Mouse (Mus musculus) midbrain, embryonic 13.5 days (tissue): ENCODE measurements at regions not wholly inside any gene's neighbourhood (a gene's known extent, or its start where the extent isn't known, plus 50 kb on each side); places are given as distances from the start of the nearest gene placed in this dataset.

Experiments
- ATAC-seq: fragments of 200-750 bp; cut with Nextera tagmentation; 2 replicates; pipeline ENCODE4 v1.8.0; 2017; ENCODE audit warnings: mild to moderate bottlenecking, moderate TSS enrichment, moderate library complexity
- H3K27ac ChIP-seq: fragments of 300-500 bp; sonication (generic); 2 replicates; pipeline ENCODE4 v1.5.1; 2015; ENCODE audit warnings: inconsistent platforms, mild to moderate bottlenecking, moderate library complexity
- H3K27me3 ChIP-seq: fragments of 300-500 bp; sonication (generic); 2 replicates; pipeline ENCODE4 v1.6.1; 2015; ENCODE audit warnings: mild to moderate bottlenecking, inconsistent platforms
- H3K36me3 ChIP-seq: fragments of 300-500 bp; sonication (generic); 2 replicates; pipeline ENCODE4 v1.6.1; 2015; ENCODE audit warnings: mild to moderate bottlenecking, inconsistent platforms
- H3K4me1 ChIP-seq: fragments of 300-500 bp; sonication (generic); replicated peaks from 2 replicates; pipeline ENCODE4 v1.6.1; 2015; ENCODE audit warnings: inconsistent platforms
- H3K4me2 ChIP-seq: fragments of 300-500 bp; sonication (generic); replicated peaks from 2 replicates; pipeline ENCODE4 v1.6.1; 2015; ENCODE audit warnings: moderate library complexity, mild to moderate bottlenecking, inconsistent platforms
- H3K4me3 ChIP-seq: fragments of 300-500 bp; sonication (generic); replicated peaks from 2 replicates; pipeline ENCODE4 v1.5.1; 2015; ENCODE audit warnings: mild to moderate bottlenecking, inconsistent platforms
- H3K9ac ChIP-seq: fragments of 300-500 bp; sonication (generic); replicated peaks from 2 replicates; pipeline ENCODE4 v1.6.1; 2015; ENCODE audit warnings: mild to moderate bottlenecking, inconsistent platforms
- H3K9me3 ChIP-seq: fragments of 300-500 bp; sonication (generic); 2 replicates; pipeline ENCODE4 v1.6.1; 2016; ENCODE audit warnings: mild to moderate bottlenecking, inconsistent platforms
- WGBS: fragments of 180-500 bp; shearing (Covaris S2); methylation state at CpG from one replicate; pipeline ENCODE4 v1.1.7; 2015; 5-methylcytosine and 5-hydroxymethylcytosine counted together

DNA sequence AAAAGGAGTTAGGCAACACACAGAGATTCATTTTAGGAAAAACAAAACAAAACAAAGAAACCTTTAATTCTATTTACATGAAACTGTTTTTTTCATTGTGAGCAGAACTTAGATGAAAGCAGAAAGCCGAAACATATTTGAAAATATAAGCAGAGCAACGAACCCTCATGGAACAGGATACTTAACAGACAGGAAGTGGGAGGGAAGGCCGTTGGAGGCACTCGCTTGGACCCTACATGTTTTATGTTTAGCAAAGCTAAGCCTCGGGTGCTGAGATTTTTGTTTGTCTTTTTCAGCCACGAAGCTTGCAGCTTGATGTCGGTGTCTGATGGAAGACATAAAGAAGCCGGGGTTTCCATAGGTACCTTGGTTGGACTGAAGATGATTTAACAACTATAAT is 108.5 kb upstream of the Rxfp2 start:
- H3K9ac ChIP-seq: no peak overlapping the region
- no peak overlapping the region for H3K27ac ChIP-seq
- WGBS: 77% methylated on average over 8 of the region's 8 CpGs
- H3K9me3 ChIP-seq: no peaks in the 10 kb centered on the region
- H3K4me3 ChIP-seq: no peak overlapping the region
- H3K4me2 ChIP-seq: no peak overlapping the region
- H3K36me3 ChIP-seq: no peaks in the 10 kb centered on the region
- H3K27me3 ChIP-seq: no peaks in the 10 kb centered on the region
- H3K4me1 ChIP-seq: no peaks in the 10 kb centered on the region
- ATAC-seq: no peak

- no peaks in the 10 kb centered on the region for H3K27me3 ChIP-seq
- H3K4me2 ChIP-seq: no peak overlapping the region
- WGBS: 85% methylated on average over 8 of the region's 8 CpGs
These were observed 106.5 kb upstream of the Rxfp2 start for GRCm38 (mm10) chr5:149911968-149912367.

DNA sequence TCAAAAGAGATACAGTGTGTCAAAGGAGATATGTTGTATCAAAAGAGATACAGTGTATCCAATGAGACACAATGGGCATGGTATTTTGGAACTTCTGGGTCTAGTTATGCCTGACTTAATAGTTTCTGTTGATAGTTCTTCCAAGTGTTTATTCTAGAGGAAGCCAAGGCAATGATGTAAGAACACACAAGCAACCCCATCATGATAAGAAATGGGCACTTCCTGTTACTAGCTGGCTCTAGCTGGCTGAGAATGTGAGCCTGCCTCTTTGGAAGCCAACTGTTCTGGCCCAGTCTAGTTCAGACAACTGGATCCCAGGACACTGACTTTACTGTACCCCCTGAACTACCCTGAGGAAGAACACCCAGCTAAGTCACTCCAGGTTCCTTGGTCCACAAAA is 102.7 kb upstream of the Rxfp2 start:
- Histone ChIP-seq H3K36me3 (no peaks in the 10 kb centered on the region), H3K4me3 (no peak overlapping the region), H3K9ac (no peak overlapping the region), H3K9me3 (no peaks in the 10 kb centered on the region), H3K4me1 (no peaks in the 10 kb centered on the region), H3K27ac (no peak overlapping the region), H3K4me2 (no peak overlapping the region), H3K27me3 (no peaks in the 10 kb centered on the region)
- no peak for ATAC-seq

More at GRCm38 (mm10) chr5:149911968-149912367, 106.5 kb upstream of the Rxfp2 start:
- no peak for ATAC-seq
- no peak overlapping the region for H3K27ac ChIP-seq
- no peak overlapping the region for H3K4me3 ChIP-seq
- H3K9ac ChIP-seq: no peak overlapping the region
- H3K36me3 ChIP-seq: no peaks in the 10 kb centered on the region
- no peaks in the 10 kb centered on the region for H3K9me3 ChIP-seq
- H3K4me1 ChIP-seq: no peaks in the 10 kb centered on the region

- 30% methylated on average over 3 of the region's 3 CpGs for WGBS
- no peaks in the 10 kb centered on the region for H3K9me3 ChIP-seq
- no peaks in the 10 kb centered on the region for H3K36me3 ChIP-seq
- no peak overlapping the region for H3K9ac ChIP-seq
- H3K4me3 ChIP-seq: no peak overlapping the region
- no peak overlapping the region for H3K4me2 ChIP-seq
- ATAC-seq: no peak
- no peaks in the 10 kb centered on the region for H3K27me3 ChIP-seq
- H3K4me1 ChIP-seq: no peaks in the 10 kb centered on the region
- no peak overlapping the region for H3K27ac ChIP-seq
These were observed 101.1 kb upstream of the Rxfp2 start for GRCm38 (mm10) chr5:149917374-149917773.

DNA sequence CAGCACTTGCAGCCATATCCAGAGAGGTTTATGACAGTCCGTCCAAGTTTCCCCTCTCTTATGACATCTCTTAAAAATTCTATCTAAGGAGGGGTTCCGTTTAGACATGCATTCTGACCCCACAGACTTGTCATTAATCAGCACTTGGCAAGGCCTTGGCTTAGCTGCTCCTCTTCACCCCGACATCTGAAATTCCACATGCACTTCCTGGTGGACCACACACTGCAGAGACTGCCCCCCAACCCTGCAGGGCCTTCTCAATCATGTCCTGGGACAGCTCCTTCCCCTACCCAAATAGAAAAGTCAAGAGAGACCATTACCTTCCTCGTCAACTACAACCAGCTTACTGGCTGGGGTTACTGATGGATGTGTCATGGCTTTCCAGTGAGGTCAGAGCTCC is 99.4 kb upstream of the Rxfp2 start:
- H3K27me3 ChIP-seq: no peaks in the 10 kb centered on the region
- H3K27ac ChIP-seq: no peak overlapping the region
- no peak overlapping the region for H3K9ac ChIP-seq
- H3K4me2 ChIP-seq: no peak overlapping the region
- ATAC-seq: no peak
- H3K36me3 ChIP-seq: no peaks in the 10 kb centered on the region
- no peaks in the 10 kb centered on the region for H3K9me3 ChIP-seq
- H3K4me1 ChIP-seq: no peaks in the 10 kb centered on the region
- H3K4me3 ChIP-seq: no peak overlapping the region
- 73% methylated on average over 4 of the region's 4 CpGs for WGBS

GRCm38 (mm10) chr5:149920326-149920725 is 98.1 kb upstream of the Rxfp2 start:
- WGBS: 85% methylated on average over 4 of the region's 4 CpGs
- H3K27me3 ChIP-seq: no peaks in the 10 kb centered on the region
- no peak overlapping the region for H3K9ac ChIP-seq
- H3K27ac ChIP-seq: no peak overlapping the region
- H3K4me1 ChIP-seq: no peaks in the 10 kb centered on the region
- H3K9me3 ChIP-seq: no peaks in the 10 kb centered on the region
- no peak for ATAC-seq
- no peak overlapping the region for H3K4me2 ChIP-seq
- no peak overlapping the region for H3K4me3 ChIP-seq
- no peaks in the 10 kb centered on the region for H3K36me3 ChIP-seq

- Histone ChIP-seq H3K36me3 (no peaks in the 10 kb centered on the region), H3K9me3 (no peaks in the 10 kb centered on the region), H3K27me3 (no peaks in the 10 kb centered on the region), H3K4me1 (no peaks in the 10 kb centered on the region), H3K4me3 (no peak overlapping the region), H3K9ac (no peak overlapping the region), H3K27ac (no peak overlapping the region), H3K4me2 (no peak overlapping the region)
- 95% methylated on average over 10 of the region's 10 CpGs for WGBS
- ATAC-seq: no peak
These were observed 94.0 kb upstream of the Rxfp2 start for GRCm38 (mm10) chr5:149924501-149924900.

GRCm38 (mm10) chr5:149926786-149927185 is 91.7 kb upstream of the Rxfp2 start:
- H3K36me3 ChIP-seq: no peaks in the 10 kb centered on the region
- H3K9ac ChIP-seq: no peak overlapping the region
- no peak overlapping the region for H3K27ac ChIP-seq
- H3K9me3 ChIP-seq: no peaks in the 10 kb centered on the region
- peaks cover 5% of the 10 kb centered on the region for H3K4me1 ChIP-seq
- H3K4me2 ChIP-seq: no peak overlapping the region
- H3K4me3 ChIP-seq: no peak overlapping the region
- 88% methylated on average over 2 of the region's 2 CpGs for whole genome bisulfite sequencing
- H3K27me3 ChIP-seq: no peaks in the 10 kb centered on the region
- no peak for ATAC-seq

- H3K27ac ChIP-seq: peak overlapping the region; percentile 15; the same call in 1 of the 2 replicates
- H3K4me3 ChIP-seq: no peak overlapping the region
- WGBS: 42% methylated on average over 9 of the region's 9 CpGs
- no peak overlapping the region for H3K9ac ChIP-seq
- no peaks in the 10 kb centered on the region for H3K36me3 ChIP-seq
- peaks cover 15% of the 10 kb centered on the region for H3K4me1 ChIP-seq
- ATAC-seq: peak; percentile 40; the same call in 1 of the 2 replicates
- H3K9me3 ChIP-seq: no peaks in the 10 kb centered on the region
- no peak overlapping the region for H3K4me2 ChIP-seq
- no peaks in the 10 kb centered on the region for H3K27me3 ChIP-seq
These were observed 86.8 kb upstream of the Rxfp2 start for GRCm38 (mm10) chr5:149931574-149932161.

DNA sequence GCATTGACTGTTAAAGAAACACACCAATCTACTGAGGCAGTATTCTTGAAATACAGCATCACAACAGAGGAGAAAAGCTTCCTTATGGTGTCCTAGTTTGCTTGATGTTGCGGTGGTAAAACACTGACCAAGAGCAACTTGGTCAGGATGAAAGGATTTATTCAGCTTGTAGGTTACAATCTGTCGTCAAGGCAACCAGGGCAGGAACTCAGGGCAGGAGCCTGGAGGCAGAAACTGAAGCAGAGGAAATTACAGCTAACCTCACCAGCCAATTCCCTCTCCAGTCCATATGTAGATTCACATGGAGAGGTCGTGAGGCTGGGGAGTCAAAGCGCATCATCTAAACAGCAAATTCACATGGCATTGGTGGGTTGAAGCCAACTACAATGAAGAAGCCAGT is 86.3 kb upstream of the Rxfp2 start:
- Histone ChIP-seq H3K4me3 (no peak overlapping the region), H3K36me3 (no peaks in the 10 kb centered on the region), H3K4me2 (no peak overlapping the region), H3K27me3 (no peaks in the 10 kb centered on the region), H3K9me3 (no peaks in the 10 kb centered on the region), H3K27ac (peak overlapping the region; percentile 15), H3K4me1 (peaks cover 15% of the 10 kb centered on the region), H3K9ac (no peak overlapping the region)
- 31% methylated on average over 4 of the region's 4 CpGs for WGBS
- peak; percentile 74 for ATAC-seq

- no peak overlapping the region for H3K27ac ChIP-seq
- no peaks in the 10 kb centered on the region for H3K4me1 ChIP-seq
- no peak for ATAC-seq
- no peak overlapping the region for H3K4me3 ChIP-seq
- no peaks in the 10 kb centered on the region for H3K27me3 ChIP-seq
- H3K4me2 ChIP-seq: no peak overlapping the region
- no peak overlapping the region for H3K9ac ChIP-seq
- no peaks in the 10 kb centered on the region for H3K36me3 ChIP-seq
- H3K9me3 ChIP-seq: no peaks in the 10 kb centered on the region
These were observed 72.8 kb upstream of the Rxfp2 start for GRCm38 (mm10) chr5:149945651-149946050.

GRCm38 (mm10) chr5:149947491-149947890 is 71.0 kb upstream of the Rxfp2 start:
- no peak overlapping the region for H3K4me3 ChIP-seq
- ATAC-seq: no peak
- WGBS: 81% methylated on average over 2 of the region's 2 CpGs
- no peak overlapping the region for H3K27ac ChIP-seq
- H3K4me1 ChIP-seq: no peaks in the 10 kb centered on the region
- no peak overlapping the region for H3K9ac ChIP-seq
- H3K27me3 ChIP-seq: no peaks in the 10 kb centered on the region
- H3K4me2 ChIP-seq: no peak overlapping the region
- H3K9me3 ChIP-seq: no peaks in the 10 kb centered on the region
- H3K36me3 ChIP-seq: no peaks in the 10 kb centered on the region

DNA sequence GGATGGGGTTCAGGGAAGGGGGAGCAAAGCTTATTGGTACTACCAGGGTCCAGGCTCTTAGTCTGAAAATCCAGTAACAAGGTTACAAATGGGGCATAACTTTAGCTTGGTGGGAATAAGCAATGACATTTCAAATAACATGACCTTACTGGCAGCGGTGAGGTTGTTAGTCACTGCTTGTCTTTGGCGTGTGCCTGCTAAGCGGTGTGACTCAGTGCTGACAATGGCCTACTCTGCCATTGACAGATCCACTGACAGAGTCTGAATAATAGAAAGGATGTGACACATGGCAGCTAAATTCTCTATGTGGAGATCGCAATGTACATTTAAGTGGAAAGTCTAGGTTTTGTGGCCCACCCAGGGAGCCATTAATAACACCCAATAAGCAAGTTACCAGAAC is 61.5 kb upstream of the Rxfp2 start:
- WGBS: 90% methylated on average over 4 of the region's 4 CpGs

More for the DNA sequence above, 61.5 kb upstream of the Rxfp2 start:
- H3K36me3 ChIP-seq: no peaks in the 10 kb centered on the region
- ATAC-seq: no peak
- H3K4me3 ChIP-seq: no peak overlapping the region
- no peaks in the 10 kb centered on the region for H3K27me3 ChIP-seq
- H3K9me3 ChIP-seq: no peaks in the 10 kb centered on the region
- H3K9ac ChIP-seq: no peak overlapping the region
- no peak overlapping the region for H3K27ac ChIP-seq
- H3K4me1 ChIP-seq: no peaks in the 10 kb centered on the region
- no peak overlapping the region for H3K4me2 ChIP-seq
